ENCODE assay signal across 1 mouse cellular context in the genomic region with DNA sequence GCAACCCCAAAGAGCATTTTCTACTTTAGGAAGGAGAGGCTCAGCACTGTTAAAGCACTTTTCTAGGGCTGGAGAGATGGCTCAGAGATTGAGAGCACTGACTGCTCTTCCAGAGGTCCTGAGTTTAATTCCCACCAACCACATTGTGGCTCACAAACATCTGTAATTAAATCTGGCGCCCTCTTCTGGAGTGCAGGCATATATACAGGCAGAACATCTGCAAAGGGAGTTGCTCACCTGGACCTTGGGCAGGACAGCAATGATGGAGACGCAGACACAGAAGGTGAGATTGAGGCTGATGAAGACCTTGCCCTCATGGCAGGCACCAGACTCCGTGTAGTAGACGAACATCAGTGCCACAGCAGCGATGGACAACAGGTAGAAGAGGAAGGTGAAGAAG.
TF ChIP-seq lines count a peak whose summit lies in the region.

No protein-coding gene starts in this region.

TF ChIP-seq in CH12.LX, 34 proteins besides CTCF, POLR2A, EP300 and RAD21:
- no peak for TF ChIP-seq SIN3A (IDR thresholded peaks at IDR 0.05; ENCODE audit: low read length)
- TF ChIP-seq ETS1 (conservative IDR thresholded peaks at IDR 0.05; ENCODE audit: low read depth, low read length), result no peak
- TF ChIP-seq ZNF384 (IDR thresholded peaks at IDR 0.05; ENCODE audit: low read depth, low read length), result no peak
- no peak for TF ChIP-seq ELF1 (IDR thresholded peaks at IDR 0.05; ENCODE audit: low read depth, low read length)
- TF ChIP-seq SMC3 (IDR thresholded peaks at IDR 0.05; ENCODE audit: low read depth, low read length), result peak; percentile 22
- TF ChIP-seq MYC (IDR thresholded peaks at IDR 0.05; ENCODE audit: low read depth, low read length), result no peak
- TF ChIP-seq ZMIZ1 (IDR thresholded peaks at IDR 0.05; ENCODE audit: low read depth, low read length), result no peak
